Mouse (Mus musculus) liver, embryonic 14.5 days (tissue): ENCODE results near the gene Arid3a. TPM values are rescaled to one million over a fixed set of nuclear protein-coding genes. Genes with fewer than 3 reads are reported as not detected.
A peak's percentile ranks its signal among the peaks of the same experiment; 100 is the strongest.
"Not testable (repeated sequence)": the region's sequence is repeated elsewhere in the genome, so short reads cannot be mapped to it uniquely, and the experiment has no call there.

ENCODE experiments used
- ATAC-seq: fragments of 200-750 bp; cut with Nextera tagmentation; 2 replicates; pipeline ENCODE4 v1.8.0; 2017; ENCODE audit warnings: moderate number of reproducible peaks, mild to moderate bottlenecking, moderate library complexity; ENCODE audit not compliant: insufficient read depth
- DNase-seq, 3 experiments: peaks; one replicate each; pipeline ENCODE4 v3.0.0-alpha.2; 2012 to 2013; ENCODE audit warnings: low read depth in 3 of 3, low spot score in 3 of 3
- H3K27ac ChIP-seq: fragments of 300-500 bp; sonication (generic); 2 replicates; pipeline ENCODE4 v1.5.1; 2014; ENCODE audit warnings: moderate library complexity, mild to moderate bottlenecking, control low read depth, inconsistent platforms
- H3K27me3 ChIP-seq: fragments of 300-500 bp; sonication (generic); 2 replicates; pipeline ENCODE4 v1.6.1; 2014; ENCODE audit warnings: mild to moderate bottlenecking, low read length, moderate library complexity; ENCODE audit not compliant: control insufficient read depth, insufficient read depth
- H3K36me3 ChIP-seq: fragments of 300-500 bp; sonication (generic); replicated peaks from 2 replicates; pipeline ENCODE4 v1.6.1; 2014; ENCODE audit warnings: low read depth; ENCODE audit not compliant: control insufficient read depth, insufficient read depth
- H3K4me1 ChIP-seq, 2 experiments: fragments of 200-500 bp in 1 of 2; fragments of 300-500 bp in 1 of 2; sonication (generic) in 1 of 2; replicated peaks; 2 replicates each; pipeline ENCODE4 v1.6.1; 2012 to 2014; ENCODE audit warnings: antibody characterized with exemption in 1 of 2, inconsistent platforms in 1 of 2, low read length in 1 of 2; ENCODE audit not compliant: control insufficient read depth in 2 of 2, insufficient read depth in 2 of 2
- H3K4me2 ChIP-seq: fragments of 300-500 bp; sonication (generic); 2 replicates; pipeline ENCODE4 v1.6.1; 2014; ENCODE audit warnings: low read depth, mild to moderate bottlenecking, control low read depth, moderate library complexity
- H3K4me3 ChIP-seq, 2 experiments: fragments of 200-500 bp in 1 of 2; fragments of 300-500 bp in 1 of 2; sonication (generic) in 1 of 2; 2 replicates each; pipeline ENCODE4 v1.5.1; 2012 to 2014; ENCODE audit warnings: low read depth in 2 of 2, low read length in 2 of 2, mild to moderate bottlenecking in 2 of 2, control low read depth in 1 of 2, inconsistent platforms in 1 of 2, moderate library complexity in 1 of 2; ENCODE audit not compliant: insufficient read depth in 1 of 2
- H3K9ac ChIP-seq: fragments of 300-500 bp; sonication (generic); replicated peaks from 2 replicates; pipeline ENCODE4 v1.6.1; 2014; ENCODE audit warnings: mild to moderate bottlenecking, control low read depth, moderate library complexity
- H3K9me3 ChIP-seq: fragments of 300-500 bp; sonication (generic); 2 replicates; pipeline ENCODE4 v1.6.1; 2016; ENCODE audit warnings: low read length, mixed read lengths; ENCODE audit not compliant: control insufficient read depth
- CTCF ChIP-seq: IDR thresholded peaks from 2 replicates; pipeline ENCODE4 v1.5.1; 2016; ENCODE audit warnings: antibody characterized with exemption, low read depth, control low read depth
- EP300 ChIP-seq: IDR thresholded peaks from 2 replicates; pipeline ENCODE4 v1.6.1; 2016; ENCODE audit warnings: antibody characterized with exemption, low read depth
- WGBS: fragments of 180-500 bp; shearing (Covaris S2); extraction: QIAGEN DNeasy Blood & Tissue Kit; methylation state at CpG from one replicate; pipeline ENCODE4 v1.1.7; 2014; ENCODE audit not compliant: insufficient replicate concordance; 5-methylcytosine and 5-hydroxymethylcytosine counted together
- polyA plus RNA-seq, 2 experiments: library from polyadenylated mRNA; depleted of rRNA in 1 of 2; stranded (reverse) in 1 of 2; unstranded in 1 of 2; fragments of >200 nt; fragmentation: Nextera tagmentation in 1 of 2; extraction: Ambion mirVana in 1 of 2; gene quantifications; 2 replicates each; pipeline versions ENCODE4 v1.2.1 to v1.2.3; 2012 to 2014

The Arid3a gene
- polyA plus RNA-seq, 2 experiments, result 3.9 to 5.5 TPM

GRCm38 (mm10) chr10:79955691-79956090, 28.8 kb downstream of the Arid3a start:
- no peak overlapping the region for H3K4me2 ChIP-seq
- no peak overlapping the region for H3K9ac ChIP-seq
- H3K9me3 ChIP-seq, result no peaks in the 10 kb centered on the region
- H3K4me1 ChIP-seq, result peaks cover 0 to 2% of the 10 kb centered on the region in 2 experiments; a peak in 1 of 4 replicates
- TF ChIP-seq CTCF (no peak), EP300 (no peak)
- H3K27me3 ChIP-seq, result no peaks in the 10 kb centered on the region
- no peaks in the 10 kb centered on the region for H3K36me3 ChIP-seq
- H3K27ac ChIP-seq, result no peak overlapping the region
- no peak for DNase-seq
- WGBS, result 72% methylated on average over 9 of the region's 9 CpGs
- ATAC-seq, result no peak
- no peak overlapping the region for H3K4me3 ChIP-seq

- ATAC-seq, result no peak
- Histone ChIP-seq H3K4me3 (no peak overlapping the region), H3K36me3 (no peaks in the 10 kb centered on the region), H3K27ac (no peak overlapping the region), H3K4me2 (no peak overlapping the region), H3K27me3 (no peaks in the 10 kb centered on the region), H3K4me1 (peaks cover 0 to 7% of the 10 kb centered on the region in 2 experiments; a peak in 2 of 4 replicates), H3K9ac (no peak overlapping the region), H3K9me3 (no peaks in the 10 kb centered on the region)
- TF ChIP-seq EP300 (no peak), CTCF (no peak)
- no peak for DNase-seq
- WGBS, result 42% methylated on average over 4 of the region's 4 CpGs
These were observed 29.9 kb downstream of the Arid3a start for GRCm38 (mm10) chr10:79956643-79957154.

DNA sequence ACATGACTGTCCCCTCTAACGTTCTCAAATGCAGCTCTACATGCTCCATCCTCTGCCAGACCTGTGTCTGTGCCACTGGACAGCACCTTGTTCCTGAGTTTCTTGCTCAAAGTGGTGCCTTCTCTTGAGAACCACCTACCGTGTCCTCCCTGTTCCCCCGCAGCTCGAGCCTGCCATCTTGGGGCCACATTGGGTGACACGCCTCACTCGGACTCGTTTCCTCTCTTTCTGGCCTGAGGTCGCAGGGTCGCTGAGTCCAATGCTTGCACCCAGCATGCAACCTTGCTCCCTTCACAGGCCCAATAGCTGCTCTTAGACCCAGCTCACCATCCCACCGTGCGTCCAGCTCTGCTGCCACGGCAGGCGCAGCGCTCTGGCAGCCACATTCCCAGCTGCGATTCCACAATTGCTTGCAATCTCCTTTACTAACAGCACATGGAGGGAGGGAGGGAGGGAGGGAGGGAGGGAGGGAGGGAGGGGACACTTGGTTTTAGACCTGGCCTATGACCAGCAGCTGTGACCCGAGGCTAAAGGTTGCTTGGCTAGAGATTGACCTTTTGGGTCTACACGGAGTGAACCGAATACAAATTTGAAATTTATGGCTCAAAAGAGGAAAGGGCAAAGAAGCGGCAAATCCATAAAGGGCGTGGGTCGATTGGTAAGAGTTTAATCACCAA, 31.4 kb downstream of the Arid3a start:
- TF ChIP-seq EP300, result no peak
- TF ChIP-seq CTCF, result peak; percentile 98
- no peaks in the 10 kb centered on the region; the same call in 1 of the 2 replicates for H3K36me3 ChIP-seq
- H3K4me1 ChIP-seq, result peaks cover 0 to 7% of the 10 kb centered on the region in 2 experiments; a peak in 2 of 4 replicates
- no peaks in the 10 kb centered on the region for H3K9me3 ChIP-seq
- H3K27me3 ChIP-seq, result no peaks in the 10 kb centered on the region
- no peak overlapping the region for H3K4me3 ChIP-seq
- H3K27ac ChIP-seq, result no peak overlapping the region
- DNase-seq (peak; percentile 47 to 55 (median 49)), ATAC-seq (no peak)
- 19% methylated on average over 21 of the region's 21 CpGs for WGBS
- H3K9ac ChIP-seq, result no peak overlapping the region
- H3K4me2 ChIP-seq, result peak overlapping the region; percentile 32; the same call in 1 of the 2 replicates

GRCm38 (mm10) chr10:79959412-79959811, 32.6 kb downstream of the Arid3a start:
- not testable (repeated sequence) for DNase-seq, H3K36me3 ChIP-seq, H3K9me3 ChIP-seq, ATAC-seq, H3K9ac ChIP-seq, H3K4me1 ChIP-seq, H3K27me3 ChIP-seq, H3K27ac ChIP-seq
- 29% methylated on average over 10 of the region's 10 CpGs for WGBS
- peak overlapping the region in 1 of 2 experiments; percentile 26; a peak in 1 of 4 replicates for H3K4me3 ChIP-seq
- peak overlapping the region; percentile 64 for H3K4me2 ChIP-seq

GRCm38 (mm10) chr10:79959847-79960601, 33.2 kb downstream of the Arid3a start, which contains the start of gene Wdr18:
Wdr18 (plus strand) TSS chr10:79960152.
- DNase-seq, result peak; percentile 99 to 100 (median 100)
- H3K36me3 ChIP-seq, result peaks cover 5% of the 10 kb centered on the region; the same call in 1 of the 2 replicates
- H3K27me3 ChIP-seq, result no peaks in the 10 kb centered on the region
- ATAC-seq, result peak; percentile 94
- H3K4me3 ChIP-seq, result peak within 1 kb of the TSS; percentile 72 to 95
- peak within 1 kb of the TSS; percentile 64 for H3K9ac ChIP-seq
- H3K9me3 ChIP-seq, result no peaks in the 10 kb centered on the region
- peak within 1 kb of the TSS; percentile 82 for H3K4me2 ChIP-seq
- WGBS, result under 1% methylated on average over 61 of the region's 61 CpGs
- H3K27ac ChIP-seq, result no peak within 1 kb of the TSS
- TF ChIP-seq CTCF (peak; percentile 100), EP300 (no peak)
- peaks cover 0 to 7% of the 10 kb centered on the region in 2 experiments; a peak in 2 of 4 replicates for H3K4me1 ChIP-seq
